Mouse (Mus musculus): Measurements from ENCODE around the gene Triobp. TPM values are rescaled to one million over a fixed set of nuclear protein-coding genes. Genes with fewer than 3 reads are reported as not detected.

The Triobp gene
- total RNA-seq, 1 experiment: 30.6 TPM

DNA sequence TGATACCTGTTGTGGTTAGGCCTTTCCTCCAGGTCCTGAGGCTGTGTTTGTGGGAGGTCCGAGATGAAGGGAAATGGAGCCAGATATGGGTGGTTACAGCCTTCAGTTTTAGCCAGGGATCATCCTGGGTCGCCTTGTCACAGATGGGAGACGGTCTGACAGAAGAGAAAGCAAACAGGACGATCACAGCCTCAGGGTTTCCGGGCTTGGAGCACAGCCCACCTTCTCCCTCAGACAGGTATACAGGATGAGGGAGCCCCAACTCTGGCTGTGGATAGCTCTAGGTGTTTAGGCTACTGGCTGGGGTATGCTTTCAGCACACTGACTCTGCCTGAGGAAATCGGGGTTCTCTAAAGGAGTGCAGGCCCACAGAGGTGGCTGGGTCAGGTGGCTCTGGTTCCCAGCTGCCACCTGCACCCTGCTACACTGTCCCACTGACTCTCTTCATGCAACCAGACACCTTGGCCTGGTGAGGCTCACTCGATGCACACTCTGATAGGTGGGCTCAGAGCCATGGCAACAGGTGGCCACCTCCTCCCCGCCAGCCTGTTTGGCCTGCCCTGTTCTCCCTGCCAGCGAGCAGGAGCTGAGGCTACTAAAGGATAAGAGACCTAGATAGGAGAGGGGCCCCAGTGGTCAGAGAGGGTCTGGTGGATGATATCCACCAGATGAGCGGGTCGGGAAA lies 39.2 kb downstream of the Triobp start:
- no peak for DNase-seq (ENCODE audit: low read depth, low spot score)
- H3K36me3 ChIP-seq (ENCODE audit: control insufficient read depth, insufficient read depth, low read length, poor library complexity, severe bottlenecking): peaks cover 5% of the 10 kb centered on the region; the same call in 1 of the 2 replicates
- H3K4me1 ChIP-seq (ENCODE audit: control insufficient read depth in 2 of 2, insufficient read depth in 2 of 2, low read length in 2 of 2, poor library complexity in 1 of 2): peaks cover 0 to 12% of the 10 kb centered on the region in 2 experiments; a peak in 1 of 4 replicates
- no peak for TF ChIP-seq ZC3H11A (IDR thresholded peaks at IDR 0.05; ENCODE audit: borderline replicate concordance, low read depth, low read length)
- no peak for TF ChIP-seq CHD2 (IDR thresholded peaks at IDR 0.05; ENCODE audit: low read depth, low read length)
- no peak for TF ChIP-seq MAFK (IDR thresholded peaks at IDR 0.05; ENCODE audit: insufficient read depth, low read depth, low read length)
- no peak for TF ChIP-seq ZNF384 (IDR thresholded peaks at IDR 0.05; ENCODE audit: low read depth, low read length)
- no peak for TF ChIP-seq HCFC1 (IDR thresholded peaks at IDR 0.05; ENCODE audit: borderline replicate concordance, insufficient read depth, low read length)
- H3K9me3 ChIP-seq (ENCODE audit: control insufficient read depth, insufficient read depth, low read depth, low read length): no peaks in the 10 kb centered on the region
- H3K27ac ChIP-seq (ENCODE audit: insufficient read depth, low read depth, low read length, poor library complexity, severe bottlenecking): no peak overlapping the region
- in situ Hi-C loops (cut with MboI; ENCODE audit: low sequenced_read_pairs in 2 of 2, unreplicated experiment in 2 of 2): no loop called here
- H3K9ac ChIP-seq (ENCODE audit: insufficient read depth, low read depth, low read length, poor library complexity, severe bottlenecking): no peak overlapping the region
- no peak overlapping the region for H3K4me3 ChIP-seq (ENCODE audit: insufficient read depth in 1 of 2, low read depth in 1 of 2, low read length in 2 of 2, poor library complexity in 1 of 2, severe bottlenecking in 1 of 2)

DNA sequence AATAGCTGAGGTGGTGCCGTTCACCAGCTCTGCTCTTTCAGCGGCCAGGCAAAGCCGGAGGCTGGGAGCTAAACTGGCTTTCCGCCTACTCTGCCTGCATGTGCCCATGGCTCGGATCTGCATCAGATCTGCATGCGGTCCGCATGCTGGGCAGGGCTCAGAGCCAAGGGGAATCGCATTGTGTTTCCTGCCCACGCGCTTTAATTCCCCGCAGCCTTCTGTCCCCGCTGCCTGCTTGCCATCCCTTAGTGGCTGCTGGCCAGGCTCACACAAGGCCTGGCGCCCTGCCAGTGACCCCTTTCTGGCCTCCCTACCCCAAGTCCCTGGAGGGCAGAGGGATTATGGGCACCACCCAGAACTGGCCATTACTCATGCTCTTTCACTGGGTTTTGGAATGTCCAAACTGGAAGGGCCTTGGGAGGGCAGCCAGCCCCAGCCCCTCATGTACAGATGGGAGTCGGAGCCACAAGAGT lies 41.0 kb downstream of the Triobp start:
- TF ChIP-seq HCFC1 (IDR thresholded peaks at IDR 0.05; ENCODE audit: borderline replicate concordance, insufficient read depth, low read length): no peak
- TF ChIP-seq ZC3H11A (IDR thresholded peaks at IDR 0.05; ENCODE audit: borderline replicate concordance, low read depth, low read length): no peak
- TF ChIP-seq CHD2 (IDR thresholded peaks at IDR 0.05; ENCODE audit: low read depth, low read length): no peak
- no peak for TF ChIP-seq ZNF384 (IDR thresholded peaks at IDR 0.05; ENCODE audit: low read depth, low read length)
- TF ChIP-seq MAFK (IDR thresholded peaks at IDR 0.05; ENCODE audit: insufficient read depth, low read depth, low read length): no peak
- Histone ChIP-seq H3K36me3 (ENCODE audit: control insufficient read depth, insufficient read depth, low read length, poor library complexity, severe bottlenecking) (peaks cover 9% of the 10 kb centered on the region; the same call in 1 of the 2 replicates), H3K4me1 (ENCODE audit: control insufficient read depth in 2 of 2, insufficient read depth in 2 of 2, low read length in 2 of 2, poor library complexity in 1 of 2) (peaks cover 0 to 12% of the 10 kb centered on the region in 2 experiments; a peak in 1 of 4 replicates), H3K9ac (ENCODE audit: insufficient read depth, low read depth, low read length, poor library complexity, severe bottlenecking) (no peak overlapping the region), H3K9me3 (ENCODE audit: control insufficient read depth, insufficient read depth, low read depth, low read length) (no peaks in the 10 kb centered on the region), H3K27ac (ENCODE audit: insufficient read depth, low read depth, low read length, poor library complexity, severe bottlenecking) (no peak overlapping the region), H3K4me3 (ENCODE audit: insufficient read depth in 1 of 2, low read depth in 1 of 2, low read length in 2 of 2, poor library complexity in 1 of 2, severe bottlenecking in 1 of 2) (no peak overlapping the region)
- in situ Hi-C loops (cut with MboI; ENCODE audit: low sequenced_read_pairs in 2 of 2, unreplicated experiment in 2 of 2): no loop called here
- DNase-seq (ENCODE audit: low read depth, low spot score): no peak

DNA sequence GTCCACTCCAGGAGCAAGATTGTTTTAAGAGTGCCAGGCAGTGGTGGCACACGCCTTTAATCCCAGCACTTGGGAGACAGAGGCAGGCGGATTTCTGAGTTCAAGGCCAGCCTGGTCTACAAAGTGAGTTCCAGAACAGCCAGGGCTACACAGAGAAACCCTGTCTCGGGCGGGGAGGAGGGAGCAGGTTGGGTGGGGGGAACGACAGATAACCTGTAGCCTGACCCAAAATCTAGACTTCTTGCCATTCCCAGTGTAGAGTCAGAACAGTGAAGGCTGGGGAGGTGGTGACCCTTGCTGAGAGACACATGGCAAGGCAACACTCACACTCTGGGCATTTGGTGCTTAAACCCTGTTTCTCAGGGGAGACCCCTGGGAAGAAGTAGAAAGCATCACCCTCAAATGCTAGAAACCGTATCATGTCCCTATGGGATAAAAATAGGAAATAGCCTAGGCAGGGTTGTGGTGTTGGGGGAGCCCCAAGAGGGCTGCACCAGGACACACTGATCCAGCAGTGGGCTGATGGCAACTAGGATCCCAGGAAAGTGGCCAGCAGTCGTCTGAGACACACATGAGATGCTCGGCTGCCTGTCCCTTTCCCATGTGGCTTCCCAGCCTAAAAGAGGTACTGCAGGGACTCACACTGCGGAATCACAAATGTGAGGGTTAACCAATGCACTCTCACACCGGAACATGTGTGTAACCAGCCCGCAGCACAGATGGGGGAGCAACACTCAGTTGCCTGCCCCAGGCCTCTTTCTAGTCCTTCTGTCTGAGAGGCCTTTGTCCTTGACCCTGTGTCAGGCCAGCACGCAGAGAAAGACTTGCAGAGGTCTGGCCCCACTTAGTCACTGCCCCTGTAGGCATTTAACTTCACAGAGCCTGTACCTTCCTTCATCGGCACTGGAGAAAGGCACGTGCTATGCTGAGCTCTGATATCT lies 41.9 kb downstream of the Triobp start:
- DNase-seq (ENCODE audit: low read depth, low spot score): no peak
- Histone ChIP-seq H3K4me3 (ENCODE audit: insufficient read depth in 1 of 2, low read depth in 1 of 2, low read length in 2 of 2, poor library complexity in 1 of 2, severe bottlenecking in 1 of 2) (no peak overlapping the region), H3K27ac (ENCODE audit: insufficient read depth, low read depth, low read length, poor library complexity, severe bottlenecking) (no peak overlapping the region), H3K9me3 (ENCODE audit: control insufficient read depth, insufficient read depth, low read depth, low read length) (no peaks in the 10 kb centered on the region), H3K36me3 (ENCODE audit: control insufficient read depth, insufficient read depth, low read length, poor library complexity, severe bottlenecking) (peaks cover 18% of the 10 kb centered on the region), H3K9ac (ENCODE audit: insufficient read depth, low read depth, low read length, poor library complexity, severe bottlenecking) (no peak overlapping the region), H3K4me1 (ENCODE audit: control insufficient read depth in 2 of 2, insufficient read depth in 2 of 2, low read length in 2 of 2, poor library complexity in 1 of 2) (peaks cover 0 to 8% of the 10 kb centered on the region in 2 experiments; a peak in 1 of 4 replicates)
- TF ChIP-seq MAFK (IDR thresholded peaks at IDR 0.05; ENCODE audit: insufficient read depth, low read depth, low read length): no peak
- in situ Hi-C loops (cut with MboI; ENCODE audit: low sequenced_read_pairs in 2 of 2, unreplicated experiment in 2 of 2): no loop called here

DNA sequence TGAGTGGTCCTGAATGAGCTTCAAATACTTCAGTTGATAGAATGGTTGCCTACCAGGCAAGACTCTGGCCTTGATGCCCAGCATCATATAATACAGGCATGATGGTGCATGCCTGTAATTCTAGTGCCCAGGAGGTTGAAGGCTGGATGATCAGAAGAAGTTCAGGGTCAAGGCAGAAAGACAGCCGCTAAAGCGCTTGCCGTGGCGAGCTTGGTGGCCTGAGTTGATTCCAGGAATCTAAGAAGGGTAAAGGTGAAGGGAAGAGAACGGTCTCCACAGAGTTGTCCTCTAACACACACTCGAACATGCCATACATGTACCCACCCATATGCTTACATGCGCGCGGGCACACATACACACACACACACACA lies 42.6 kb downstream of the Triobp start:
- Histone ChIP-seq H3K4me3 (ENCODE audit: insufficient read depth in 1 of 2, low read depth in 1 of 2, low read length in 2 of 2, poor library complexity in 1 of 2, severe bottlenecking in 1 of 2) (no peak overlapping the region), H3K9ac (ENCODE audit: insufficient read depth, low read depth, low read length, poor library complexity, severe bottlenecking) (no peak overlapping the region), H3K4me1 (ENCODE audit: control insufficient read depth in 2 of 2, insufficient read depth in 2 of 2, low read length in 2 of 2, poor library complexity in 1 of 2) (peaks cover 0 to 4% of the 10 kb centered on the region in 2 experiments; a peak in 1 of 4 replicates), H3K36me3 (ENCODE audit: control insufficient read depth, insufficient read depth, low read length, poor library complexity, severe bottlenecking) (peaks cover 20% of the 10 kb centered on the region), H3K9me3 (ENCODE audit: control insufficient read depth, insufficient read depth, low read depth, low read length) (no peaks in the 10 kb centered on the region), H3K27ac (ENCODE audit: insufficient read depth, low read depth, low read length, poor library complexity, severe bottlenecking) (no peak overlapping the region)
- TF ChIP-seq MAFK (IDR thresholded peaks at IDR 0.05; ENCODE audit: insufficient read depth, low read depth, low read length) (no peak), ZNF384 (IDR thresholded peaks at IDR 0.05; ENCODE audit: low read depth, low read length) (no peak), CHD2 (IDR thresholded peaks at IDR 0.05; ENCODE audit: low read depth, low read length) (no peak), ZC3H11A (IDR thresholded peaks at IDR 0.05; ENCODE audit: borderline replicate concordance, low read depth, low read length) (no peak), HCFC1 (IDR thresholded peaks at IDR 0.05; ENCODE audit: borderline replicate concordance, insufficient read depth, low read length) (no peak)
- no peak for DNase-seq (ENCODE audit: low read depth, low spot score)
- in situ Hi-C loops (cut with MboI; ENCODE audit: low sequenced_read_pairs in 2 of 2, unreplicated experiment in 2 of 2): no loop called here

All from ES-E14 (cell line).